Mouse (Mus musculus) ovary, postnatal 10 days (tissue): ENCODE measurements around the gene Pip5k1c.

Source experiments
- DNase-seq: peaks from one replicate; pipeline ENCODE4 v3.0.0; 2022; ENCODE audit warnings: low spot score

Pip5k1c gene

GRCm38 (mm10) chr10:81367207-81367495, 74.4 kb downstream of the Pip5k1c start:
- no peak for DNase-seq
